Mouse (Mus musculus) kidney, postnatal 0 days (tissue): ENCODE data around the gene Ppa1. TPM values are rescaled to one million over a fixed set of nuclear protein-coding genes. Genes with fewer than 3 reads are reported as not detected.

Experiments used
- ATAC-seq: fragments of 200-750 bp; cut with Nextera tagmentation; replicated peaks from 2 replicates; pipeline ENCODE4 v1.8.0; 2017; ENCODE audit warnings: low read depth, moderate number of reproducible peaks, moderate TSS enrichment, moderate library complexity; ENCODE audit not compliant: low FRiP score
- DNase-seq: peaks from one replicate; pipeline ENCODE4 v3.0.0-alpha.2; 2016; ENCODE audit warnings: low spot score
- H3K27ac ChIP-seq: fragments of 300-500 bp; sonication (generic); 2 replicates; pipeline ENCODE4 v1.5.1; 2014; ENCODE audit warnings: mild to moderate bottlenecking
- H3K27me3 ChIP-seq: fragments of 300-500 bp; sonication (generic); 2 replicates; pipeline ENCODE4 v1.6.1; 2014; ENCODE audit warnings: low read length, mixed read lengths; ENCODE audit not compliant: insufficient read depth
- H3K36me3 ChIP-seq: fragments of 300-500 bp; sonication (generic); 2 replicates; pipeline ENCODE4 v1.6.1; 2014; ENCODE audit warnings: low read length, mixed read lengths; ENCODE audit not compliant: insufficient read depth
- H3K4me1 ChIP-seq: fragments of 300-500 bp; sonication (generic); replicated peaks from 2 replicates; pipeline ENCODE4 v1.6.1; 2014; ENCODE audit warnings: antibody characterized with exemption, low read length, mixed read lengths; ENCODE audit not compliant: insufficient read depth
- H3K4me2 ChIP-seq: fragments of 300-500 bp; sonication (generic); 2 replicates; pipeline ENCODE4 v1.6.1; 2014; ENCODE audit warnings: mild to moderate bottlenecking, low read length, moderate library complexity, mixed read lengths
- H3K4me3 ChIP-seq: fragments of 300-500 bp; sonication (generic); replicated peaks from 2 replicates; pipeline ENCODE4 v1.5.1; 2014; ENCODE audit warnings: low read depth, low read length
- H3K9ac ChIP-seq: fragments of 300-500 bp; sonication (generic); 2 replicates; pipeline ENCODE4 v1.6.1; 2014; ENCODE audit warnings: low read depth, low read length
- H3K9me3 ChIP-seq: fragments of 300-500 bp; sonication (generic); replicated peaks from 2 replicates; pipeline ENCODE4 v1.6.1; 2016; ENCODE audit warnings: low read length, inconsistent platforms, mixed read lengths
- CTCF ChIP-seq: IDR thresholded peaks from 2 replicates; pipeline ENCODE4 v1.5.1; 2016; ENCODE audit warnings: antibody characterized with exemption, low read depth, mild to moderate bottlenecking, moderate library complexity
- WGBS: fragments of 180-500 bp; shearing (Covaris S2); extraction: QIAGEN DNeasy Blood & Tissue Kit; methylation state at CpG from one replicate; pipeline ENCODE4 v1.1.7; 2014; 5-methylcytosine and 5-hydroxymethylcytosine counted together
- polyA plus RNA-seq: library from polyadenylated mRNA; unstranded; fragments of >200 nt; fragmentation: Nextera tagmentation; extraction: Ambion mirVana; gene quantifications from 2 replicates; pipeline ENCODE4 v1.2.1, GENCODE M21; 2015

Ppa1 gene
- polyA plus RNA-seq, 1 experiment from 2014 or later, result 111 TPM

DNA sequence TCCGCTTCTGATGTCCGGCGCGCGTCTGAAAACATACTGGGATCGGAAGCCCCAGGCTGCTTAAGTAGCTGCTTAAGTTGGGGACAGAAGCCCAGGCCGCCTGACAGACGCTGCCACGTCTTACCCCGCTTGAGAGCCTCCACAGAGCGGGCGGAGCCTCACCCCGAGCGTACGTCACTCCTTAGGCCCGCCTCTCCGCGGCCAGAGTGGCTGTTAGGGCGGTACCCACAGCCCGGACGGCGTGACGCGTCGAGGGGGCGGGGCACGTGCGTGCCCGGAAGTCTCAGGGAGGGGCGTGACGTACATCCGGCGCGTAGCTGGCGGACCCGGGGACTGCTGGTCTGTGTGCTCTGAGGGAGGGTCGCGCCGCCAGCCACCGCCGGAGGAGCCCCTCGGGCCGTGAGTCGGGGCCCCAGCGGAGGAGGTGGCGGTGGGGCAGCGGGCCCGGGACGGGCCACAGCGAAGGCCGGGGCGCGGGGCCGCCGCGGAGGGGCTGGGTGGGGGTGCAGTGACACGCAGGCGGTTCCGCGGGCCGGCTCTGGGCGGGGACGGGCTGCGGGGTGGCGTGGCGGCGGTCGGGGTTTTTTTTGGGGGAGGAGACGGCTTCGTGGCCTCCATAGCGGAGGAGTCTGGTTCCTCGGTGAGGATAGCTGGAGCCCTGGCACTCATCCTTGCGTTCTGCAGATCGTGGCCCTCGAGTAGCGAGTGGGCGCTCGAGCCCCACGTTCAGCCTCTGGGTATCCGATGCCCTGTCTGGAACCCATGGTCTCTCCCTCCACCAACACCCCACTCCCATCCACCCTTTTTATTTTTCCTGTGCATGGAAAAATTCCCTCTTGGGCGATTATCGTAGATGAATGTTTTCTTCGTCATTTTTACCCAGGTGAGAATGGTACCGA lies 31.9 kb downstream of the Ppa1 start, which contains the start of gene Sar1a:
Sar1a (plus strand) TSS at position 285 of the 899 bp plus-strand sequence.
- Histone ChIP-seq H3K27me3 (no peaks in the 10 kb centered on the region), H3K9ac (peak within 1 kb of the TSS; percentile 91), H3K4me1 (peaks cover 7% of the 10 kb centered on the region; the same call in 1 of the 2 replicates), H3K9me3 (no peaks in the 10 kb centered on the region), H3K4me3 (peak within 1 kb of the TSS; percentile 92), H3K36me3 (0 out of 2 replicates have a peak, but pooled peaks cover 10% of the 10 kb centered on the region), H3K27ac (peak within 1 kb of the TSS; percentile 90), H3K4me2 (peak within 1 kb of the TSS; percentile 89)
- DNase-seq (peak; percentile 98), ATAC-seq (peak; percentile 99)
- under 1% methylated on average over 77 of the region's 84 CpGs for WGBS
- TF ChIP-seq CTCF, result no peak

- WGBS, result 85% methylated on average over 8 of the region's 8 CpGs
- no peaks in the 10 kb centered on the region for H3K4me1 ChIP-seq
- ATAC-seq, result no peak
- peaks cover 69% of the 10 kb centered on the region for H3K36me3 ChIP-seq
- no peak for DNase-seq
- no peaks in the 10 kb centered on the region for H3K27me3 ChIP-seq
- no peak overlapping the region for H3K27ac ChIP-seq
- H3K9ac ChIP-seq, result no peak overlapping the region
- no peak overlapping the region for H3K4me3 ChIP-seq
- no peak overlapping the region for H3K4me2 ChIP-seq
- TF ChIP-seq CTCF, result no peak
- no peaks in the 10 kb centered on the region for H3K9me3 ChIP-seq
Observed at GRCm38 (mm10) chr10:61689405-61689804, 41.1 kb downstream of the Ppa1 start.

DNA sequence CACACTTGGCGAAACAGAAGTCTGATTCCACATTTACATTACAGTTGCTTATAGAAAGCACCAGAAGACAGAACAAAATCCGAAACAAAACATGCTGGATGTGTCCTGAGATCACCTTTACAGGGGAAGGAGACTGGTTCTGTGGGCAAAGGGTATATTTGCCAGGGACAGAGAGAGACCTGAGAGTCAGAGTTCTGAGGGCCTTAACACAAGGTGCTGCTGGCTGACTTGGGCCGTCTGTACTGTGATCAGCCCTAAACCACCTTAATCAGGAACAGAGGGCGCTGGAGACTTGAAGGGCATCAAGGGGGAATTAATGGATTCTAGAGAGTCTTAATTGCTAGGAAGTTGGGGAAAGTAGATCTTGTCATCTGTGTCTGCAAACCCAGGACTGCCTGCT lies 45.2 kb downstream of the Ppa1 start:
- H3K27me3 ChIP-seq, result no peaks in the 10 kb centered on the region
- H3K9ac ChIP-seq, result no peak overlapping the region
- DNase-seq (no peak), ATAC-seq (no peak)
- WGBS, result 75% methylated on average over 4 of the region's 4 CpGs
- no peak overlapping the region for H3K27ac ChIP-seq
- no peak overlapping the region for H3K4me2 ChIP-seq
- no peak for TF ChIP-seq CTCF
- no peak overlapping the region for H3K4me3 ChIP-seq
- peaks cover 45% of the 10 kb centered on the region for H3K36me3 ChIP-seq
- H3K4me1 ChIP-seq, result peaks cover 12% of the 10 kb centered on the region
- H3K9me3 ChIP-seq, result no peaks in the 10 kb centered on the region

DNA sequence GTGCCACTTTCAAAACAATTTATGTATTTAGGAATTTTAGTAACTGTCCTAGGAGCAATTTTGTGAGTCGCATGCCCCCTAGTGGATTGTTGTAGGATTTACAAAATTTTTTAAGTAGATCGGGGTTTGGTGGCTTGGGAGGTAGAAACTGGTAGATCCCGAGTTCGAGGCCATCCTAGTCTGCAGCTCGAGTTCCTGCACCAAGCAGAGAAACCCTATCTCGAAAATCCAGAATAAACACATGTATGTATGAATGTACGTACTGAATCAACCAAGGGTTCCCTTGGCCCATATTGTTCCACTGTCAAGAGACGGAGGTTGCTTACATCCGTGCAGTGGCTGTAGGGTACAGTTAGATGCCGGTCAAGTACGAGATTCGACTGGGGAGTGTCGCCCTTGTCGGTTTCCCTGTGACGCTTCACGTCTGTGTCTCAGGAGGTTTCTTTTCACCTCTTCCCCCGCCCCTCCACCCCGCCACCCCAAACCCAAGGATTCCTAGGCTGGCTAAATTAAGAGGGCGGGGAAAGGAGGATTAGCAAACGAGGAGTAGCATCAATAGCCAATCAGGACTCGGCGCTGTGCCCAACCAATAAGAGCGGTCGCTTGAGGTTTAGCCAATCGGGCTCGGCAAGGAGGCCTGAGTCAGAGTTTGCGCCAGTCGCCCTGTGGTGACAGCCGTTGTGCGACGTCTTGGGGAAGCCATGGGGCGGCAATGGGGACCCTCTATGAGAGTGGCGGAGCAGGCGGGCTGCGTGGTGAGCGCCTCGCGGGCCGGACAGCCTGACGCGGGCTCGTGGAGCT lies 46.7 kb downstream of the Ppa1 start, which contains the start of gene Tysnd1:
Tysnd1 (plus strand) TSS at position 645 of the 801 bp plus-strand sequence.
- Histone ChIP-seq H3K4me2 (peak within 1 kb of the TSS; percentile 100), H3K9ac (peak within 1 kb of the TSS; percentile 84), H3K4me3 (peak within 1 kb of the TSS; percentile 96), H3K9me3 (no peaks in the 10 kb centered on the region), H3K36me3 (peaks cover 30% of the 10 kb centered on the region), H3K27ac (peak within 1 kb of the TSS; percentile 67; the same call in 1 of the 2 replicates), H3K27me3 (no peaks in the 10 kb centered on the region), H3K4me1 (peaks cover 12% of the 10 kb centered on the region)
- TF ChIP-seq CTCF, result peak; percentile 59
- DNase-seq, result peak; percentile 99
- ATAC-seq, result peak; percentile 94
- WGBS, result 2% methylated on average over 42 of the region's 42 CpGs

DNA sequence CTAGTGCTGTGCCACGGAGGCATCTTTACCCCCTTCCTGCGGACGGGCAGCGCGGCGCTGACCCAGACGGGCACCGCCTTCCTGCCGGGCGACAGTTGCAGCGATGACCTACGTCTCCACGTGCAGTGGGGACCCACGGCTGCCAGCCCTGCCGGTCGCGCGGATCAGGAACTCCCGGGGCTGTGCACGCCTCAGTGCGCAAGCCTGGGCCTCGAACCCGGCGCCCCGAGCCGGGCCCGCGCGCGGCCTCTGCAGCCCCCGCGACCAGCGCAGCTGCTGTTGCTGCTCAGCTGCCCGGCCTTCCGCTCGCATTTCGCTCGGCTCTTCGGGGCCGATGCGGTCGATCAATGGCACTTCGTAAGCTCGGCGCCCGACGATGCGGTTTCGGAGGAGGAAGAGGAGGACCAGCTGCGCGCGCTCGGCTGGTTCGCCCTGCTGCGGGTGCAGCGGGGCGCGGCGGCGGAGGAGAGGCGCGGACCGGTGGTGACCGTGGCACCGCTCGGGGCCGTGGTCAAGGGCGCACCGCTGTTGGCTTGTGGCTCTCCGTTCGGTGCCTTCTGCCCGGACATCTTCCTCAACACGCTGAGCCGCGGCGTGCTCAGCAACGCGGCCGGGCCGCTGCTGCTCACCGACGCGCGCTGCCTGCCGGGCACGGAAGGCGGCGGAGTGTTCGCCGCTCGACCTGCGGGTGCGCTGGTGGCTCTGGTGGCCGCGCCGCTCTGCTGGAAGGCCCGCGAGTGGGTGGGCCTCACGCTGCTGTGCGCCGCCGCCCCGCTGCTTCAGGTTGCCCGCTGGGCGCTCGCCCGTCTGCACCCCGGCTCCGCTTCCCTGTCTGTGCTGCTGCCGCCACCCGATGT lies 47.6 kb downstream of the Ppa1 start:
- no peak for TF ChIP-seq CTCF
- peak overlapping the region; percentile 67; the same call in 1 of the 2 replicates for H3K27ac ChIP-seq

More for the DNA sequence above, 47.6 kb downstream of the Ppa1 start:
- peaks cover 27% of the 10 kb centered on the region for H3K36me3 ChIP-seq
- peak overlapping the region; percentile 84 for H3K9ac ChIP-seq
- peak overlapping the region; percentile 100 for H3K4me2 ChIP-seq
- ATAC-seq, result peak; percentile 23; the same call in 1 of the 2 replicates
- DNase-seq, result no peak
- H3K27me3 ChIP-seq, result no peaks in the 10 kb centered on the region
- 1% methylated on average over 101 of the region's 111 CpGs for WGBS
- no peaks in the 10 kb centered on the region for H3K9me3 ChIP-seq
- peaks cover 12% of the 10 kb centered on the region for H3K4me1 ChIP-seq
- peak overlapping the region; percentile 96 for H3K4me3 ChIP-seq
